Mouse (Mus musculus) neutrophil, adult 5-6 weeks (primary cell): ENCODE data around the gene Ube2u. TPM values are rescaled to one million over a fixed set of nuclear protein-coding genes. Genes with fewer than 3 reads are reported as not detected.

Source experiments
- ATAC-seq: fragments of 151-379, 151-347 bp; 2 replicates; pipeline ENCODE4 v1.8.0; 2017; ENCODE audit warnings: mild to moderate bottlenecking, moderate TSS enrichment; ENCODE audit not compliant: insufficient number of reproducible peaks, poor library complexity, low FRiP score, severe bottlenecking; ENCODE audit errors: extremely low read depth
- total RNA-seq: library from RNA; stranded (forward); fragments of 200-1000 nt; gene quantifications from 2 replicates; pipeline ENCODE4 v1.2.3, GENCODE M21; 2017

Ube2u gene
- total RNA-seq, 1 experiment from 2014 or later: not detected

GRCm38 (mm10) chr4:100534946-100535345 is 56.3 kb downstream of the Ube2u start:
- no peak for ATAC-seq

GRCm38 (mm10) chr4:100537898-100538297 is 59.2 kb downstream of the Ube2u start:
- no peak for ATAC-seq

GRCm38 (mm10) chr4:100539483-100539882 is 60.8 kb downstream of the Ube2u start:
- ATAC-seq: no peak

GRCm38 (mm10) chr4:100547905-100548304 is 69.3 kb downstream of the Ube2u start:
- ATAC-seq: no peak

GRCm38 (mm10) chr4:100553296-100553695 is 74.6 kb downstream of the Ube2u start:
- no peak for ATAC-seq

GRCm38 (mm10) chr4:100588236-100589206 is 109.9 kb downstream of the Ube2u start:
- no peak for ATAC-seq

GRCm38 (mm10) chr4:100595771-100596170 is 117.1 kb downstream of the Ube2u start:
- no peak for ATAC-seq

GRCm38 (mm10) chr4:100596630-100597029 is 118.0 kb downstream of the Ube2u start:
- no peak for ATAC-seq

- ATAC-seq: no peak
Observed at GRCm38 (mm10) chr4:100597049-100597448, 118.4 kb downstream of the Ube2u start.
